Mouse (Mus musculus) embryo, embryonic 11.5 days (tissue): ENCODE measurements around the gene Grip1.
A peak's percentile ranks its signal among the peaks of the same experiment; 100 is the strongest.

Experiments
- DNase-seq: peaks from one replicate; pipeline ENCODE4 v3.0.0-alpha.2; 2012; ENCODE audit warnings: low read depth, low spot score

Gene Grip1

DNA sequence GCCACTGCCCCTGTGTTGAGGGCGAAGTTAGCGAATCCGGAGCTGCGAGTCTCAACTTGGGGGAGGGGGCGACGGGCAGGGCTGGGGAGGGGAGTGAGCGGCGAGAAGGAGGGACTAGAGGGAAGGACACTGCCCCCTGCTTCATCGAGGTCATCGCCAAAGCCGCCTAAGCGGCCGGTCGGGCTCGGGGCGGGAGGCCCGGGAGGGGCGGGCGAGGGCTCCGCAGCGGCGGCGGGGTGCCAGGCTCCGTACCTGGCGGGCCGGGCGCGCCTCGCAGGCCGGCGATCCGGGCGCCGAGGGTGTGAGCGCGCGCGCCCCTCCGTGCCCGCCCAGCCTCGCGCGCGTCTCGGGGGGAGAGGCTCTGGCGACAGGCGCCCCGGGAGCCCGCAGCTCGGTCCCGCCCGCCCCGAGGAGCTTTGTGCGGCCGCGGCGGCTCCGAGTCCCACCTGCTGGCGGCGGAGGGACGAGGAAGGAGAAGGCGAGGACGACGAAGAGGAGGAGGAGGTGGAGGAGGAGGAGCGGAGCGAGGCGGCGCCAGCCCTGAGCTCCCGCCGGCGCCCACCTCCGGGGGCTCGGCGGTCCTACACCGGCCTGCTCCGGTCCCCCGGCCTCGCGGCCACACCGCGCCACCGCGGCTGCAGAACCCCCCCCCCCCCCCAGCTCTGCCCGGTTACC is at the start of gene Grip1:
Gene Grip1, plus strand, starts transcription at position 400 of the 675 bp plus-strand sequence.
- peak; percentile 50 for DNase-seq

GRCm38 (mm10) chr10:119405103-119405502 is 48.5 kb upstream of the Grip1 start:
- no peak for DNase-seq

DNA sequence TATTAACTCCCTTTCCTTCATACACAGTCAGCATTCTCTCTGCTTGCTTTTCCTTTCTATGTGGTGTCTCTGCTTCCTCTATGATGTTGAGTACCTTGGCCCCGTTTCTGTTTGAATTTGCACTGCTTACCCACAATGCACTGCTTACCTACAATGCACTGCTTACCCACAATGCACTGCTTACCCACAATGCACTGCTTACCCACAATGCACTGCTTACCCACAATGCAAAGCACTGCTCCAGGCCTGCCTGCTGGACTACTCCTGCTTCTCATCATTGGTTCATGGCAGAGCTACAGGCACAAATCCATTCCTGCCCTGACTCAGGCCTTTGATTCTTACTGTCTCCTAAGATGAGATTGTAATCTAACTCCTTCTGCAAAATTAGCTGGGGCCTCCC is 48.0 kb upstream of the Grip1 start:
- no peak for DNase-seq

- no peak for DNase-seq
These were observed 45.3 kb upstream of the Grip1 start for GRCm38 (mm10) chr10:119408327-119408726.

DNA sequence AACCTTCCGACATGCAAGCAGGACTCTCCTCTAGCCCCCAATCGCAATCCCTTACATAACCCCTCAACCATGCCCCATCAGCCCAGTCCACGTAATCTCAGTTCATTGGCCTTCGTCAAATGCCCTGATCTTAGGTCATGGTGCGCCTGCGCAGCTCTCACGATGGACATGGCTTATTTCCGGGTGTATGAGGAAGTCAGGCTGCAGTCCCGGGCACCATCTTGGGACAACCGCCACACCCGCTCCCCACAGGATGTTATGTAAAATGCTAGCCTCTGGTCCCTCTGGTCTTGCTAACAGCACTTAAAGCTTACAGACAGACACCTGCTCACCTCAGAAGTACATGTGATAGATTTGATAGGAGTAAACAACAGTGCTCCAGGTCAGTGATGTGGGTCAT is 40.4 kb upstream of the Grip1 start:
- DNase-seq, result no peak

DNA sequence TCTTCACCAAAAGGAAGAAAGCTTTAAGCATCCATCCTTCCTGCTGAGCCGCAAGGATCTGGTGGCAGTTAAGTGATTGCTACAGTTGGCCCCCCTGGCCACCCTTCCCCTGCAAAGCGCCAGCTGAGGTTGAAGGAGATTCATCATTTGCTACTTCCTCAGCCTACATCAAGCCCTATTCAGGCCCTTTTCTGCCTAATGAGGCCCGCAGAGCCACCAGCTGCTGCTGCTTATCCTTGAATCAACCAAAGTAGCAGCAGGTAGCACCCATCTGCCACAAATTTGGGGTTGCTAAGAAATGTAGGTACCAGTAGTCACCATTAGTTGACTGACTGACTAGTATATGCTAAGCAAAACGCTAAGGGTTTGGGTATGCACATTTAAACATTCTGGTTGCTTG is 38.5 kb upstream of the Grip1 start:
- no peak for DNase-seq

GRCm38 (mm10) chr10:119421418-119421817 is 32.2 kb upstream of the Grip1 start:
- no peak for DNase-seq

DNA sequence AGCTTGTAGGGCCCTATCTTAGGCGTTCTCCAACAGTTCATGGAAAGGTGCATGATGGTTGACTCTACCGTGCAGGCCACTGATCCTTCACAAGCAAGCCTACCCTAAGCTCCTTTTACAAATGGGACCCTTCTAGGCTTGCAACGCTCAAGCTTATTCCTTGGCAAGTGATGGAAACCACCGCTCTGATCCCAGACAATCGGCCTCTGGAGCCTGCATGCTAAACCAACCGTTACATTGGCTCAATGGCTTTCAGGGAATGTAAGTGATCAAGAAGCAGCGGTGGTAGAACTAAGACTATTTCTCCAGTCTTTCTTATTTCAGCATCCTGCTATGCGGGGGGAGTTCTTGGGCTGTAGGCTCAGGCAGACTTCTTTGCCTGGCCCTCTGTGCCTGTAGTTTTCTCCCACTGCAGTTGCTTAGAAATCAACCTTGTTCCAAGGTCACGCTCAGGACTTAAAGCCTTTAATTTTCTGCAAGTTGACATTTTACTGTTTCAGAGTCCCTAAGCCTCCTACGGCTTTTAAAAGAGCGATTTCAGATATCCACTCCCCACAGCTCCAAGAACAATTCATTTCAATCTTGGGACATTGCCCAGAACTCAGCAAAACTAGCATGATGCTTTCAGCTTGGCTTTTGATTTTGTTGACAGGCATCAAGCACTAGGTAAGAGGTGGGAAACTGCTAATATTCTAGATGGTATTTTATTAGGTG is 29.7 kb upstream of the Grip1 start:
- DNase-seq, result no peak

DNA sequence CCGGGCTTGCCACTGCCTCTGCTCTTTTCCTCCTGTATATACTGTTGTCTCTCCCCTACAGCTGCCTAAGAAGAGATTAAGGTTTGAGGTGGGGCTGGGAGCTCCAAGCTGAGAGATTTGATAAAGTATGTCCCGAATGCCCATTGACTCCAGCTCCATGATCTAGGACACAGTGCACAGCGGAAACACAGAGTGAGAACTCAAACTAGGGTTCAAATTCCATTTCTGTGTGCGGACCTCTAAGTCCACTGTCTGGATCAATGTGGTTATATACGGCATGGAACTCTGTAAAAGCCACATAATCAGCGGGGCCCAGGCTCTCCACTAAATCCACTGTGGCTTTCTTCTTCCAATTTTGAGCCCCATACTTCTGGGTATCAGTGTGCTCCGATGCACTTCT is 26.0 kb upstream of the Grip1 start:
- no peak for DNase-seq

- no peak for DNase-seq
These were observed 25.5 kb upstream of the Grip1 start for GRCm38 (mm10) chr10:119428106-119428505.

DNA sequence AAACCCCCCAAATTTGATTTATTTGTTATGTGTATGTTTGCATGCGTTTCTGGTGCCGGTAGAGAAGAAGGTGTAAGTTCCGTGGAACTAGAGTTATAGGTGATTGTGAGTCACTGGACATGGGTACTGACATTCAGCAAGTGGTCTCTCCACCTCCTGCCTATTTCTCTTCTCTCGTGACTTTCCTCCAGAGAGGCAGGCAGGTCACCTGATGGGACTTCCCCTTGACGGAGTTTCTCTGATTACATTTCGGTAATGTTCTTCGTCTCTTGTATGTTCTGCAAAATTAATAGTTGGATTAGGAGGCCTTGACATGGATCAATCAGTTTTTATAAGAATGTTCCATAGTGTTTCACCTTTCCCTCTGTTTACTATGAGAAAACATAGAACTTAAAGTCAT is 23.4 kb upstream of the Grip1 start:
- DNase-seq, result no peak

DNA sequence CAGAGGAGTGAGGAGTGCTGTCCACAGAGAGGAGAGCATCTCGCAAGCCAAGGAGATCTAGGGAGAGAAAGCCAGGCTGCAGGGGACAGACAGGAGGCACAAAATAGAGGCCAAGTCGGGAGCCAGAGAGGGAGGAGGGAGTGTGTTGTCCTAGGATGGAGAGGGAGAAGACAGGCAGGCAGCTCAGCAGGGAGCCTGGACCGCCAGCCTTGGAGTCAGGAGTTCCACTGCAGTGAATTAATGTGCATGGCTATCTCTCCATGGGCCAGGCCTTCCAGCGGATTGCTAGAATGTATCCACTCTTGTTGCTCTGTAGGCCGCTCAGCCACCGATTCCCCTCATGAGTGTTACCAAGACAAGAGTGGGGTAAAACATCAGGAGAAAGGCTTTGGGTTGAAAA is 21.8 kb upstream of the Grip1 start:
- no peak for DNase-seq

DNA sequence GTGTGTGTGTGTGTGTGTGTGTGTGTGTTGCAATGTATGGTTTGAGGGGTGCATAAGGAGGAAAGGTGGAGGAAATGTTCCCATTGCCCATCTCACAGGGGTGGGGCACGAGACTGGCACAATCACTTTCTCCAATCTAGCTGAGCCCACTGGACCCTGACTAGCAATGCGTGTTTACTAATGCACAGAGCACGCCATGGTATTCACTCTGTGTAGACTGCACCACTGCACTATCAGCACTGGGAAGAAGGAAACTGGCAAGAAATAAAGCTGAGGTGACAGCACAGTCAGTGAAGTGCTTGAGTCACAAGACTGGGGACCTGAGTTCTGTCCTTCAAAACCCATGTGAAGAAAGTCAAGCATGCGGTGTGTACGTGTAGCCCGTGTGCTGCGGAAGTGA is 17.8 kb upstream of the Grip1 start:
- no peak for DNase-seq

DNA sequence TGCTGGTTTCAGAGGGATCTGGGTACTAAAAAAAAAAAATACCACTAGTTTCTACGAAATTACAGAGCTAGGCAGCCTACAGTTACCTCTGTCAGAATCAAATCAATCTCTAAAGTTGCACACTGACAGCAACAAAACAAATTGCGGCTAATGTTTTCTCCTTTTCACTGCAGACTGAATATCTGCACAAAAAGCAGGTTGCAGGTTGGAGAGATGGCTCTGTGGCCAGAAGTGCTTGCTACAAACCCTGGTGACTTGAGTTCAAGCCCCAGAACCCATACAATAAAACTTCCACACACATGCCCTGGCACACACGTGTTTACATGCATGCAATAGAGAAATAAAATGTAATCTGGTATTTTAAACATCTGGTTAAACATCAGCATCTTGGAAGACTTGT is 16.3 kb upstream of the Grip1 start:
- DNase-seq, result no peak

DNA sequence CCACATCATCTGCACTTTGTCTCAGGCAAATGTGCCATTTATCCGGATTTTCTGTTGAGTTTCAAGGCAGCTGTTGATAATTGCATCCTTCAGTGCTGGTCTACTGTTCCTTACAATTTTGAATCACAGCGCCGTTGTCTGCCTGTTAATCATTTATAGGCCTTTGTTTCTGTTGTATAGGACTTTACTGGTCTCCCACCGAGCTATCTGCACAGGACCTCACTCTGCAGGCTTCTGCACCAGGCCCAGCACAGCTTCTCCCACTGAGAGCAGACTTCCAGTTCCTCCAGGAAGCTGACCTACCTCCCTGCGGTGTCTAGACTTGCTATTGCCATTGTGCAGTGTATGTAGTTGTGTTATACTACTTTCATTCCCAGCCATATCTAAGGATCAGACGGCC is 11.9 kb upstream of the Grip1 start:
- DNase-seq, result no peak

DNA sequence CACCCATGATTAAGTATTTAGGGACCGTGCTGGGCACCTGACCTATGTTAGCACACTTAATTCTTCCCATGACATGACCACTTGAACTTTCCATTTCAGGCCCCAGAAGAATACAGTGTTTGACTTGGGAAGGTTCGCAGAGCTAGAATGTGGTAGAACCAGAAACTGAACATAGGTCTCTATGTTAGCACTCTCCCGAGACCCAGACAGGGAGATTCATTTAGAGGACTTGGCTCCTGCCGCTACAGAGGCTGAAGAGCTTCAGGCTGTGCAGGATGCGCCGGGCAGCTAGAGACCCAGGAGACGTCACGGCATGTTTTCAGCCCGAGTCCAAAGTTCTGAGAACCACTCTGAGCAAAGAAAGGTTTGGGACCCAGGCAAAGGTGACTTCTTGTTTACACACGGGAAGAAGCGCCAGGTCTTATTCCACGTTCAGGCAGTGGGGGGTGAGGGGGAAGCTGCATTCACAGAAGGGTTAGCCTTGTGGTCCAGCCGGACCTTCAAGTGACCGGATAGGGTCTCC is 6.2 kb upstream of the Grip1 start:
- no peak for DNase-seq

- DNase-seq, result no peak
These were observed 5.7 kb upstream of the Grip1 start for GRCm38 (mm10) chr10:119447930-119448329.

GRCm38 (mm10) chr10:119452698-119453097 is 932 bp upstream of the Grip1 start:
- DNase-seq, result no peak

DNA sequence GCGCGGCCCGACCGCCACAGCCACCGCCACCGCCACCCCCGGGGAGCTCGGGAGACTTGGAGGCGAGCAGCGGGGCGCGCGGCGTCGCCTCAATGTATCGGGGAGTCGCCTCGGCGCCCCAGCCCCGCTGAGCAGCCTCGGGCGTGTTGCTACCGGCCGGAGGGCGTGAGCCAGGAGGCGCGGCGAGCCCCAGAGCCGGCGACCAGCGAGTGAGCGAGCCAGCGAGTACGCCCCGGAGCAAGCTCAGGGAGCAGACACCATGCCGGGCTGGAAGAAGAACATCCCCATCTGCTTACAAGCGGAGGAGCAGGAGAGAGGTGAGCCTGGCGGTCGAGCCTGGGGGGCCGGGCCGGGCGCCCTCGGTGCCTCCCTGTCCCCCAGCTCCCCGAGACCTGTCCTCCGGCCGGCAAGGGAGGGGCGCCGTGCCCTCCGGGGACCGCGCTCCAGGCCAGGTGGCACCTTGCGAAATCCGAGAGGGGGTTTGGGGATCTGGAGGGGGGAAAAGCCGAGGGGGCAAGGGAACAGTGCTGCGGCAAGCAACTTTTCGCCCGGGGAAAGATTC is 557 bp downstream of the Grip1 start:
- peak; percentile 32 for DNase-seq

- peak; percentile 20 for DNase-seq
These were observed 1.3 kb downstream of the Grip1 start for GRCm38 (mm10) chr10:119454668-119455542.

GRCm38 (mm10) chr10:119455543-119455940 is 1.9 kb downstream of the Grip1 start:
- DNase-seq, result no peak

- DNase-seq, result no peak
These were observed 3.5 kb downstream of the Grip1 start for GRCm38 (mm10) chr10:119457121-119457520.
